Mouse (Mus musculus) kidney, postnatal 36 days (tissue): ENCODE results near the gene Msantd3.
A peak's percentile ranks its signal among the peaks of the same experiment; 100 is the strongest.

ENCODE experiments used
- DNase-seq, 2 experiments: peaks; one replicate each; pipeline ENCODE4 v3.0.0; 2021 to 2022; ENCODE audit warnings: mixed read lengths in 2 of 2

The Msantd3 gene

DNA sequence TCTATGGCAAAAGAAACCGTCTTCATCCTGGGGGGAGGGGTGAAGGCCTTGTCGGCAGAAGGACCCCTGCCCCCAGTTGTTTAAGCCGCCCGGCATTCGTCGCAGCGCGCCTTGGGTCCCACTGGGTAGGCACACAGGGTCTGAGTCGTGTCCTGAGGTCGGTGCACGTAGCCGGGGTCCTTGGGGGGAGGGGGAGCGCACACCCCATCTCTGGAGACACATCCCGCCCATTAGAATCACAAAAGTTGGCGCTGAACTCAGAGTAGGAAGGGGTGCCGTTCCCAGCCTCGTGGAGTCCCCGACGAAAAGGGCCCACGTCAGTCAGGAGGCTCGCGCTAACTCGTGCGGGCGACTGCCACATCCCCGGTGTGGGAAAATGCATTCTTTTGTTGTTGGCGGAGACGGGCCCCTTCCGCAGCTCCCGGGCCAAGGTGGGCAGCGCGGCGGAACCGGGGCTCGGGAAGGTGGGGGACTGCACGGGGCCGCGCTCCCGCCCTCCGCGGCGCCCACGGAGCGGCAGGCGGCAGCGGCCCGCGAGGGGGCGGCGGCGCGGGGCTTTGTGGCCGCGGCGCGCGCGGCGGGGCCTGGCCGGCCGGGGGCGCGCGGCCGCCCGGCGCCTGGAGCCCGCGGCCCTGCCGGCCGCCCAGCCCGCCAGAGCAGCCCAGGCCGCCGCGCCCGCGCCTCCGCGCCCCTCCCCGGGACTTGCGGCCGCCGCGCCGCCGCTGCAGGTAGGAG is at the start of gene Msantd3:
Gene Msantd3 (plus strand): TSS at position 95 of the 735 bp plus-strand sequence.
- peak in 1 of 2 experiments; percentile 64 for DNase-seq

DNA sequence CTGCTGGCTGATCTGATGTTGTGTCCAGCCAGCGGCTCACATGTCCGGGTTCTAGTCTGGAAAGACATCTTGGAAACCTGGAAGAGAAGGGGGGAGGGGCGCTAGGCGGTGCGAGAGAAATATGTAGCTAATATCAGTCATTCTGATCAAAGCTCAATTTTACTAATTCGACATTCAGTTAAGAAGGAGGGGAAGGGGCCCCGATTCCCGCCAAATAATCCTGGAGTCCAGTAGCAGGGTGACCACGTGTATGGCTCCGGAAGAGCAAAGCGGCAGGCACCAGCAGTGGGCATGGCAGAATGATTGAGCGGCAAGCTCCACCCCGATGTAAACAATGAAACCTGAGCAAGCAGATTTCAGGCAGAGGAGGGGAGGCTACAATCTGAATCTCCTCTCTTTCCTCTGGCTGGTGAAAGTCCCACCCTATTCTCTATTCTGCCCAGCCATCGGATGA is 48.4 kb upstream of the Msantd3 start:
- DNase-seq, result no peak

DNA sequence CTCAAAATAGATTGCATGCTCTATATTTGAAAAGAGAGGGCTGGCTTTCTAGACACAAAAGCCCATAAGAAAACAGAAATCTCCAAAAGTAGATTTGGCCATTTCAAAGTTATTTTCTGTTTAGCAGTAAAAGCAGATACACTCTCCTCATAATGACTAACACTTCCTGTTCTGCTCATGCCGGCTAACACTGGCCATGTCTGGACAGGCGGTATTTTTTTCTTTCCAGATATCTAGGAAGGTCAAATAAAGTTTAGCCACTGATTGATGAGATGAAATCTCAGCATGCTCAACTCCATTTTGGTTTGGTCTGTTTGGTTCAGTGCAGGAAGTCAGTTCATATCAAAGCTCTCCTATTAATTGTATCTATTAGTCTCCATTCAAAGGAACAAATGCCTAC is 47.2 kb upstream of the Msantd3 start:
- DNase-seq, result no peak

DNA sequence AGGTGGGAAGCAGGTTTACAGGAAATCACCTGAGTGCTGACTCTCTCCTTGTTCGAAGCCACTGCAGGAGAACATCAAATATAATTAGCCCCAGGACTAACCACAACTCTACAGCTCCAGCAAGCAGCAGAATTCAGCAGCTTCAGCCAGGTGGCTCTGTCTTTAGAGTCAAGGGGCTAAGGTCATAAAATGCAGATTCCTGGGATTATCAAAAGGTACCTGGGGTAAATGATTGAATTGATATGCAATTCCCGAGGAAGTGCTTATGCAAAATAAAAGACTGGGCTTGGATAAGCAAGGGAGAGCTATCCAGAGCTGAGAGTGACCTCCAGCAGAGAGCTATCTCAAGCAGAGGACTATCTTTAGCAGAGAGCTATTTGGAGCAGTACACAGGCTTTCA is 28.9 kb upstream of the Msantd3 start:
- no peak for DNase-seq

DNA sequence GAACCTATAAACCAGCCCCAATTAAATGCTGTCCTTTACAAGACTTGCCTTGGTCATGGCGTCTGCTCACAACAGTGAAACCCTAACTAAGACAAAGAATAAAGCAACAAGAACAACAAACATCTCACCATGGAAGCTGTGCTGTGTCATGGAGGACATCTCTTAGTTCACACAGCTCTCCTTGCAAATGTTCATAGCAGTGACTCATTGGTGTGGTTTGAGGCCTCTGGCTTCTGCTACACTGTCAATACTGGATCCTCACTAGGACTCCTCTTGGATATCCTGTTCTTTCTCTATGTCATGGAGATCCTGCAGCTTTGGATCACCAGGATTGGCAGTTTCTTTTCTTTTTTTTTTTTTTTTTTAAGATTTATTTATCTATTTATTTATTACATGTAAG is 10.2 kb upstream of the Msantd3 start:
- DNase-seq, result no peak

GRCm38 (mm10) chr4:48531804-48532601 is 7.7 kb upstream of the Msantd3 start:
- no peak for DNase-seq

GRCm38 (mm10) chr4:48536275-48536674 is 3.5 kb upstream of the Msantd3 start:
- DNase-seq, result no peak

- no peak for DNase-seq
Observed at GRCm38 (mm10) chr4:48537024-48537423, 2.7 kb upstream of the Msantd3 start.

DNA sequence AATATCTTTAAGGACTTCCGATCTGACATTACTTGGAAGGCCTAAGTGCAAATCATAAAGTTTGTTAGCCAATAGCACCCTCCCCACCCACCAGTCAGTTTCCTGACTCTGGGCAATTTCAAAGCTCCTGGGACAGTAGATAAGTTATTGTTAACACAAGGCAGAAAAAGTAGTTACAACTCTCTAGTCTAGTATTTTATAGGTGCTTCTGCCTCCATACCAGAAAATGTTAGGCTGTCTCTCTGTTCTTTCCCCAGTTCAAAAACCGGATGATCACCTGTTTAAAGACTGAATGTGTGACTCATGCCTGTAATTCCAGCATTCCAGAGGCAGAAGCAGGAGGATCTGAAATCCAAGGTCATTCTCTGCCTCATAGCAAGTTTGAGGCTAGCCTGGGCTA is 1.2 kb upstream of the Msantd3 start:
- DNase-seq, result no peak

GRCm38 (mm10) chr4:48540576-48541111 is 909 bp downstream of the Msantd3 start:
- DNase-seq, result peak in 1 of 2 experiments; percentile 57

GRCm38 (mm10) chr4:48541526-48542250 is 2.0 kb downstream of the Msantd3 start:
- DNase-seq, result peak in 1 of 2 experiments; percentile 25

GRCm38 (mm10) chr4:48542351-48542750 is 2.6 kb downstream of the Msantd3 start:
- no peak for DNase-seq

DNA sequence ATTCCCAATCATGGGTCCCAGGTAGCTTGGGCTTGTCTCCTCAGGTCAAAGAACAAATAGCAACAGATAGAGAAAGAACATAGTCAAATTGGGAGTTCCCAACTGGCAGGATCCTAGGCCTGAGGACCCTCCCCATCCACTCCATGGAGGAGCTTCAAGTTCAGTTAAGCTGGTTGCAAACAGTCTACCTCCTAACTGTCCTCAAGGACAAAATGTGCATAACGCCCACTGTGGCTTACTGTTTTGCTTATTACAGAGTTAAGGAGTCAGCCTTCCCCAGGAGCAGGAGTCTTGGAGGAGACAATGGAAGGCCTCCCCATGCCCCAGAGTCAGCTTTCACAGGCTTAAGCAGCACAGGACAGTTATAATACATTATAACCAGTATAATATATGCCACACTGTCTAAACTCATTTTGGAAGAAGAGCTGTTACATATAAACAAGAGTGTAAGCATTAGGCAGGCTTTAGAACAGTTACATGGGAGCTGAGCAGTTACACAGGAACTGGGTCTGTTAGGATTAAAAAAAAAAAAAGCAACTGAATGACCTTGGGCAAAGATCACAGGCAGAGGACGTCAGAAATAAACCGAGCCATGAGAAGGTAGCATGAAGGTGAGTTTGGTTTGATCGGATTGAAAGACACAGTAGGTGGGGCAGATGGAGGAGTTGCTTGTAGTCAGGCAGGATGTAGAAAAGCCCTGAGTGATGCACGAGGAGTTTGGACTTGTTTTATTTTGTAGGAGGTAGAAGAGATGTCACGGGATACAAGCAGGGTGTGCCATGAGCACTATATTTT is 3.5 kb downstream of the Msantd3 start:
- DNase-seq, result no peak

DNA sequence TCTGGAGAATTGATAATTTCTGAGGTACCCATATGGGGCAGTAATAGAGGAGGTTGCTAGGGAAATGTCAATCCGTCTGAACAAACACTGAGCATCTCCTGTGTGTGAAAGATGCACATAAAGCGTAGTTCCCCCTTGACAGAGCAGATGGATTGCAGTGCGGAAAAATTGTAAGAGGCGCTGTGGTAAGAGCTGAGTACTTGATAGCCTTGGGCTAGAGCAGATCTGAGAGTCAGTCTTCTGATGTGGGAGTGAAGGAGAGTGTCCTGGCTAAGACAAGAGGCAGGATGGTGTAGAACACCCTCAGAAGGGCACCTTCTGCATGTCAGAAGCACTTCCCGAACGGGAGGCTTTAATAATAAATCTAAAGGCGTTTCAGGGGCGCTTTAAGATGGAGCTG is 4.4 kb downstream of the Msantd3 start:
- DNase-seq, result no peak

DNA sequence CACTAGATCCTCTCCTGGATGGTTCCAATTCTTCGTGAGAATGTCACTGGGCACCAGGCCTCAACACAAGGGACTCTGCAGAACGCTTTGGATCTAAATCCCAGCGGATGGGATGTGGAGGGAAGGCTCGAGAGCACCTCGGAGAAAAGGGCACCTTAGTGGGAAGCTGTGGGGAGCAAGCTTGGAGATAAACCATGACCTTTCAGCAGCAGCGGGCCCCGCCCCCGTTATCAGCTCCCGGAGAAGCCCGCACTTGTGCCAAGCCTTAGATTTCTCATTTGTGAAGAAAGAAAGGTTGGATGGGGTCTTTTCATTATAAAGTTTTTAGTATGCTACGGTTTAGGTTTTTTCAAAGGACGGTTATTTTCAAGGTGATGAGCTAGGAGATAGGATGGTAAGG is 6.2 kb downstream of the Msantd3 start:
- no peak for DNase-seq

- no peak for DNase-seq
Observed at GRCm38 (mm10) chr4:48546568-48547496, 7.1 kb downstream of the Msantd3 start.

- DNase-seq, result no peak
Observed at GRCm38 (mm10) chr4:48548393-48549045, 8.8 kb downstream of the Msantd3 start.

GRCm38 (mm10) chr4:48549661-48550060 is 9.9 kb downstream of the Msantd3 start:
- no peak for DNase-seq

DNA sequence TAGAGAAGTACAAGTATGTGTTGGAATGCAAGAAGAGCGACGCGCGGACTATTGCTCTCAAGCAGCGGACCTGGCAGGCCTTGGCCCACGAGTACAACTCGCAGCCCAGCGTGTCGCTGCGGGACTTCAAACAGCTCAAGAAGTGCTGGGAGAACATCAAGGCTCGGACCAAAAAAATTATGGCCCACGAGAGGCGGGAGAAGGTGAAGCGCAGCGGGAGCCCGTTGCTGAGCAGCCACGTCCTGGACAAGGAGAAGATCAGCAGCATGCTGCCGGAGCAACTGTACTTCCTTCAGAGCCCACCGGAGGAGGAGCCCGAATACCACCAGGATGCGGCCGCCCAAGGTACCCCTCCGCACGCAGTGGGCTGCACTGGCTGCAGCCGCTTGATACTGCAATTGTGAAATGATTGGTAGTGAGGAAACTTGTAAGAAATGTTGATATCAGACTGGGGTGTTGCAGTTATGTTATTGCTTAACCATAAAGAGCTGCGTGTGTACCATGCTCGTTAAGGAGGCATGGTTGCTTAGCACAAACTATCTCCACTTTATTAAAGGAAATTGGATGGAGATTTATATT is 12.8 kb downstream of the Msantd3 start:
- no peak for DNase-seq

DNA sequence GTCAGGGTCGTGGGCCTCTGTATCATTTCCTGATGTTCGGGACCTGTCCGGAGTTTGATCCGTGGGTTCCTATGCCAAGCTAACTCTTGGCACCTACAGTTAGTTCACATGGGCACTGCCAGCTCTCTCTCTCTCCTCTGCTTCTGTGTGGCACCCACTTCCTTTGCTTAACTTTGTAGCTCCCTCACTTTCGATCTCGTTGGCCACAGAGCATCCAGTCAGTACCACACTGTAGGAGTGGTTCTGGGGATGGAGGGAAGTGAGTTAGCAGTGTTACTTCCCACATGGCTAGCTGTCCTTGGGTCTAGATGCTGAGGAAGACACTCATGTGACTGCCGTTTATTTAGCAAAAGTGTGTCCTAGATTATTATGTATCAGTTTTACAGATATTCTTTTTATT is 14.4 kb downstream of the Msantd3 start:
- no peak for DNase-seq
